Mouse (Mus musculus) ES-Bruce4 (cell line): ENCODE data around the gene Slc35g1. TPM values are rescaled to one million over a fixed set of nuclear protein-coding genes. Genes with fewer than 3 reads are reported as not detected.

Source experiments
- H3K27ac ChIP-seq: 2 replicates; pipeline ENCODE4 v1.5.1; 2012; ENCODE audit warnings: low read length, inconsistent platforms; ENCODE audit not compliant: insufficient read depth
- H3K27me3 ChIP-seq: 2 replicates; pipeline ENCODE4 v1.6.1; 2012; ENCODE audit warnings: mild to moderate bottlenecking, low read length, inconsistent platforms; ENCODE audit not compliant: control insufficient read depth, poor library complexity, insufficient read depth, severe bottlenecking
- H3K36me3 ChIP-seq: 2 replicates; pipeline ENCODE4 v1.6.1; 2012; ENCODE audit warnings: inconsistent platforms, mild to moderate bottlenecking, low read length, moderate library complexity; ENCODE audit not compliant: control insufficient read depth, poor library complexity, insufficient read depth, severe bottlenecking
- H3K4me1 ChIP-seq: one replicate; pipeline ENCODE4 v1.8.1; 2011; ENCODE audit warnings: low read length; ENCODE audit not compliant: control insufficient read depth, insufficient read depth
- H3K4me3 ChIP-seq: 2 replicates; pipeline ENCODE4 v1.5.1; 2011; ENCODE audit warnings: low read depth, mild to moderate bottlenecking, low read length
- H3K9ac ChIP-seq: 2 replicates; pipeline ENCODE4 v1.6.1; 2012; ENCODE audit warnings: low read depth, mild to moderate bottlenecking, inconsistent platforms; ENCODE audit not compliant: poor library complexity, severe bottlenecking
- H3K9me3 ChIP-seq: replicated peaks from 2 replicates; pipeline ENCODE4 v1.6.1; 2012; ENCODE audit warnings: mild to moderate bottlenecking, low read length, inconsistent platforms; ENCODE audit not compliant: control insufficient read depth, poor library complexity, insufficient read depth, severe bottlenecking
- CTCF ChIP-seq: IDR thresholded peaks from one replicate; pipeline ENCODE4 v1.8.1; 2011; ENCODE audit warnings: low read depth, low read length
- EP300 ChIP-seq: IDR thresholded peaks from 2 replicates; pipeline ENCODE4 v1.6.1; 2011; ENCODE audit warnings: low read depth, low read length; ENCODE audit not compliant: insufficient read depth
- POLR2A ChIP-seq: IDR thresholded peaks from one replicate; pipeline ENCODE4 v1.8.1; 2011; ENCODE audit warnings: low read length; ENCODE audit not compliant: insufficient read depth
- polyA plus RNA-seq: library from polyadenylated mRNA; stranded (reverse); fragments of >200 nt; gene quantifications from 2 replicates; pipeline ENCODE4 v1.2.4, GENCODE M21; 2011; ENCODE audit warnings: low read depth; ENCODE audit not compliant: missing spikeins, insufficient read depth, insufficient read length

Slc35g1 gene
- polyA plus RNA-seq, result 19.3 and 20.3 TPM in 2 replicates

- peaks cover 9% of the 10 kb centered on the region for H3K36me3 ChIP-seq
- no peaks in the 10 kb centered on the region for H3K9me3 ChIP-seq
- peak within 1 kb of the TSS; percentile 37; the same call in 1 of the 2 replicates for H3K27ac ChIP-seq
- H3K27me3 ChIP-seq, result no peaks in the 10 kb centered on the region
- TF ChIP-seq EP300 (no peak), CTCF (no peak), POLR2A (no peak)
- peak within 1 kb of the TSS; percentile 77 for H3K4me3 ChIP-seq
- peaks cover 2% of the 10 kb centered on the region for H3K4me1 ChIP-seq
- H3K9ac ChIP-seq, result peak within 1 kb of the TSS; percentile 86
These were observed at the start of gene Slc35g1 for GRCm38 (mm10) chr19:38395701-38396632. Slc35g1 (plus strand) TSS chr19:38395980.

GRCm38 (mm10) chr19:38348271-38349012 is 47.3 kb upstream of the Slc35g1 start:
- peaks cover 2% of the 10 kb centered on the region; the same call in 1 of the 2 replicates for H3K27me3 ChIP-seq
- H3K4me1 ChIP-seq, result no peaks in the 10 kb centered on the region
- H3K4me3 ChIP-seq, result no peak overlapping the region
- H3K9ac ChIP-seq, result no peak overlapping the region
- H3K9me3 ChIP-seq, result peaks cover 45% of the 10 kb centered on the region
- peak overlapping the region; percentile 98 for H3K27ac ChIP-seq
- TF ChIP-seq EP300 (0 out of 2 replicates have a peak, but pooled peaks have one; percentile 42), CTCF (no peak), POLR2A (no peak)
- H3K36me3 ChIP-seq, result no peaks in the 10 kb centered on the region

GRCm38 (mm10) chr19:38349013-38349341 is 46.8 kb upstream of the Slc35g1 start:
- no peak overlapping the region for H3K9ac ChIP-seq
- no peaks in the 10 kb centered on the region for H3K36me3 ChIP-seq
- H3K27ac ChIP-seq, result peak overlapping the region; percentile 49
- H3K9me3 ChIP-seq, result peaks cover 40% of the 10 kb centered on the region
- no peak for TF ChIP-seq POLR2A
- TF ChIP-seq EP300, result no peak
- no peak for TF ChIP-seq CTCF
- no peak overlapping the region for H3K4me3 ChIP-seq
- H3K4me1 ChIP-seq, result no peaks in the 10 kb centered on the region
- peaks cover 2% of the 10 kb centered on the region; the same call in 1 of the 2 replicates for H3K27me3 ChIP-seq

- Histone ChIP-seq H3K27ac (no peak overlapping the region), H3K9ac (no peak overlapping the region), H3K4me1 (no peaks in the 10 kb centered on the region), H3K36me3 (no peaks in the 10 kb centered on the region), H3K9me3 (peaks cover 17% of the 10 kb centered on the region), H3K4me3 (no peak overlapping the region), H3K27me3 (peaks cover 2% of the 10 kb centered on the region; the same call in 1 of the 2 replicates)
- TF ChIP-seq POLR2A (no peak), EP300 (no peak), CTCF (no peak)
These were observed 44.6 kb upstream of the Slc35g1 start for GRCm38 (mm10) chr19:38351202-38351601.

DNA sequence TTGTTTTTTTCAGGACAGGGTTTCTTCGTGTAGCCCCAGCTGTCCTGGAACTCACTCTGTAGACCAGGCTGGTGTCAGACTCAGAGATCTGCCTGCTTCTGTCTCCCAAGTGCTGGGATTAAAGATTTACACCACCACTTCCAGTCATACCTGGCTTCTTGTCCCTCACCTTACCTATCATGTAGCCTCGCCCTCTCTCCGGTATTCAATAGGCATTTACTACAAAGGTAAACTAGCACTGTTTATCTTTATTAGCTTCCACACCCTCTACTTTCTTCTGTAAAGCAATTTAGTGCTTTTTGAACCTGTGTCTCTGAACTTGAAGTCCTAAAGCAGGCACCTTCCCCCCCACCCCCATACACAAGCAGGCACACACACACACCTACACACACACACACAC is 44.1 kb upstream of the Slc35g1 start:
- peaks cover 12% of the 10 kb centered on the region for H3K9me3 ChIP-seq

More for the DNA sequence above, 44.1 kb upstream of the Slc35g1 start:
- Histone ChIP-seq H3K27ac (no peak overlapping the region), H3K4me3 (no peak overlapping the region), H3K4me1 (no peaks in the 10 kb centered on the region), H3K9ac (no peak overlapping the region), H3K36me3 (no peaks in the 10 kb centered on the region), H3K27me3 (peaks cover 2% of the 10 kb centered on the region; the same call in 1 of the 2 replicates)
- TF ChIP-seq POLR2A (no peak), CTCF (no peak), EP300 (no peak)
